Mouse (Mus musculus) lung, postnatal 0 days (tissue): ENCODE data around the gene Dppa5a.
A peak's percentile ranks its signal among the peaks of the same experiment; 100 is the strongest.

ENCODE experiments used
- CTCF ChIP-seq: IDR thresholded peaks from 2 replicates; pipeline ENCODE4 v1.5.1; 2016; ENCODE audit warnings: antibody characterized with exemption, mild to moderate bottlenecking
- EP300 ChIP-seq: IDR thresholded peaks from 2 replicates; pipeline ENCODE4 v1.6.1; 2016; ENCODE audit warnings: antibody characterized with exemption, mild to moderate bottlenecking, control low read depth

DNA sequence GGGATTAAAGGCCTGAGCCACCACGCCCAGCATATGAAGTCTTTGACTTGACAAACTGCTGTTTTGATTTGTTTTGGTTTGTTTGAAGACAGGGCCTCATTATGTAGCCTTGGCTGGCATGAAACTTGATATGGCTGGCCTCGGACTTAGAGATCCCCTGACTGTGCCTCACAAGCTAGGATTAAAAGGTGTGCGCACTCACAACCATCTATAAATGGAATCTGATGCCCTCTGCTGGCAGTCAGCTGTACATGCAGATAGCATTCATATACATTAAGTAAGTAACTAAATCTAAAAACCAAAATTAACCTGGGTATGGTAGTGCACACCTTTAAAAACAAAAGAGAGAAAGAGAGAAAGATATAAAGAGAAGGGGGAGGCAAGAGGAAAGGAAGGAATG is 17.9 kb upstream of the Dppa5a start:
- TF ChIP-seq CTCF, result peak; percentile 79
- TF ChIP-seq EP300, result no peak
